Mouse (Mus musculus) forebrain, embryonic 11.5 days (tissue): ENCODE measurements around the gene Fgb. TPM values are rescaled to one million over a fixed set of nuclear protein-coding genes. Genes with fewer than 3 reads are reported as not detected.

Experiments used
- ATAC-seq: fragments of 200-750 bp; cut with Nextera tagmentation; replicated peaks from 2 replicates; pipeline ENCODE4 v1.8.0; 2017; ENCODE audit warnings: moderate TSS enrichment; ENCODE audit not compliant: low FRiP score
- DNase-seq: peaks from one replicate; pipeline ENCODE4 v3.0.0-alpha.2; 2017; ENCODE audit warnings: low spot score
- H3K27ac ChIP-seq: fragments of 300-500 bp; sonication (generic); 2 replicates; pipeline ENCODE4 v1.5.1; 2014; ENCODE audit warnings: low read depth, low read length
- H3K27me3 ChIP-seq: fragments of 300-500 bp; sonication (generic); 2 replicates; pipeline ENCODE4 v1.6.1; 2014; ENCODE audit warnings: mild to moderate bottlenecking, low read length, mixed read lengths; ENCODE audit not compliant: control insufficient read depth, insufficient read depth
- H3K36me3 ChIP-seq: fragments of 300-500 bp; sonication (generic); 2 replicates; pipeline ENCODE4 v1.6.1; 2014; ENCODE audit warnings: mild to moderate bottlenecking, low read length, moderate library complexity, mixed read lengths; ENCODE audit not compliant: control insufficient read depth, insufficient read depth
- H3K4me1 ChIP-seq: fragments of 300-500 bp; sonication (generic); replicated peaks from 2 replicates; pipeline ENCODE4 v1.6.1; 2014; ENCODE audit warnings: low read length, mixed read lengths; ENCODE audit not compliant: control insufficient read depth, insufficient read depth
- H3K4me2 ChIP-seq: fragments of 300-500 bp; sonication (generic); 2 replicates; pipeline ENCODE4 v1.6.1; 2014; ENCODE audit warnings: low read depth, mild to moderate bottlenecking, low read length, moderate library complexity, mixed read lengths; ENCODE audit not compliant: severe bottlenecking
- H3K4me3 ChIP-seq: fragments of 300-500 bp; sonication (generic); 2 replicates; pipeline ENCODE4 v1.5.1; 2014; ENCODE audit warnings: low read depth, low read length
- H3K9ac ChIP-seq: fragments of 300-500 bp; sonication (generic); 2 replicates; pipeline ENCODE4 v1.6.1; 2014; ENCODE audit warnings: low read length
- H3K9me3 ChIP-seq: fragments of 300-500 bp; sonication (generic); 2 replicates; pipeline ENCODE4 v1.6.1; 2016; ENCODE audit warnings: low read length, mixed read lengths; ENCODE audit not compliant: control insufficient read depth
- WGBS: fragments of 180-500 bp; shearing (Covaris S2); extraction: QIAGEN DNeasy Blood & Tissue Kit; methylation state at CpG from one replicate; pipeline ENCODE4 v1.1.7; 2014; 5-methylcytosine and 5-hydroxymethylcytosine counted together
- polyA plus RNA-seq: library from polyadenylated mRNA; unstranded; fragments of >200 nt; fragmentation: Nextera tagmentation; extraction: Ambion mirVana; gene quantifications from 2 replicates; pipeline ENCODE4 v1.2.1, GENCODE M21; 2014

Gene Fgb
- polyA plus RNA-seq, 1 experiment from 2014 or later = not detected

- H3K36me3 ChIP-seq = no peaks in the 10 kb centered on the region
- no peaks in the 10 kb centered on the region for H3K27me3 ChIP-seq
- H3K4me3 ChIP-seq = no peak overlapping the region
- no peak overlapping the region for H3K9ac ChIP-seq
- H3K4me1 ChIP-seq = no peaks in the 10 kb centered on the region
- ATAC-seq (no peak), DNase-seq (no peak)
- H3K9me3 ChIP-seq = no peaks in the 10 kb centered on the region
- 92% methylated on average over 5 of the region's 5 CpGs for WGBS
- no peak overlapping the region for H3K4me2 ChIP-seq
- no peak overlapping the region for H3K27ac ChIP-seq
Measured at GRCm38 (mm10) chr3:83021176-83021575, 28.5 kb downstream of the Fgb start.

GRCm38 (mm10) chr3:83020387-83020786, 29.3 kb downstream of the Fgb start:
- no peak for DNase-seq
- Histone ChIP-seq H3K9me3 (no peaks in the 10 kb centered on the region), H3K36me3 (no peaks in the 10 kb centered on the region), H3K9ac (no peak overlapping the region), H3K27me3 (no peaks in the 10 kb centered on the region), H3K4me2 (no peak overlapping the region), H3K27ac (no peak overlapping the region), H3K4me3 (no peak overlapping the region), H3K4me1 (no peaks in the 10 kb centered on the region)
- no peak for ATAC-seq
- WGBS = 79% methylated on average over 2 of the region's 2 CpGs

GRCm38 (mm10) chr3:83016236-83016635, 33.4 kb downstream of the Fgb start:
- H3K4me3 ChIP-seq = no peak overlapping the region
- H3K27me3 ChIP-seq = no peaks in the 10 kb centered on the region
- H3K9me3 ChIP-seq = no peaks in the 10 kb centered on the region
- ATAC-seq (no peak), DNase-seq (no peak)
- no peak overlapping the region for H3K9ac ChIP-seq
- WGBS = 90% methylated on average over 1 of the region's 1 CpGs
- no peak overlapping the region for H3K27ac ChIP-seq
- no peak overlapping the region for H3K4me2 ChIP-seq
- no peaks in the 10 kb centered on the region for H3K36me3 ChIP-seq
- H3K4me1 ChIP-seq = no peaks in the 10 kb centered on the region

- Histone ChIP-seq H3K27ac (no peak overlapping the region), H3K9me3 (no peaks in the 10 kb centered on the region), H3K27me3 (no peaks in the 10 kb centered on the region), H3K36me3 (no peaks in the 10 kb centered on the region), H3K4me3 (no peak overlapping the region), H3K9ac (no peak overlapping the region), H3K4me1 (no peaks in the 10 kb centered on the region), H3K4me2 (no peak overlapping the region)
- ATAC-seq (no peak), DNase-seq (no peak)
- 91% methylated on average over 10 of the region's 10 CpGs for WGBS
Measured at GRCm38 (mm10) chr3:83013951-83014350, 35.7 kb downstream of the Fgb start.

GRCm38 (mm10) chr3:83012636-83013035, 37.0 kb downstream of the Fgb start:
- DNase-seq = no peak

GRCm38 (mm10) chr3:83011565-83011964, 38.1 kb downstream of the Fgb start:
- no peak overlapping the region for H3K27ac ChIP-seq
- no peaks in the 10 kb centered on the region for H3K27me3 ChIP-seq
- 84% methylated on average over 4 of the region's 4 CpGs for WGBS
- H3K9me3 ChIP-seq = no peaks in the 10 kb centered on the region
- H3K4me1 ChIP-seq = no peaks in the 10 kb centered on the region
- H3K4me3 ChIP-seq = no peak overlapping the region
- no peak overlapping the region for H3K4me2 ChIP-seq
- H3K36me3 ChIP-seq = no peaks in the 10 kb centered on the region
- no peak overlapping the region for H3K9ac ChIP-seq
- ATAC-seq (no peak), DNase-seq (no peak)

More at GRCm38 (mm10) chr3:83012636-83013035, 37.0 kb downstream of the Fgb start:
- WGBS = 93% methylated on average over 19 of the region's 19 CpGs
- Histone ChIP-seq H3K4me2 (no peak overlapping the region), H3K36me3 (no peaks in the 10 kb centered on the region), H3K4me3 (no peak overlapping the region), H3K4me1 (no peaks in the 10 kb centered on the region), H3K9me3 (no peaks in the 10 kb centered on the region), H3K9ac (no peak overlapping the region), H3K27ac (no peak overlapping the region), H3K27me3 (no peaks in the 10 kb centered on the region)
- no peak for ATAC-seq

- no peak for DNase-seq
- WGBS = 90% methylated on average over 4 of the region's 4 CpGs
- no peaks in the 10 kb centered on the region for H3K36me3 ChIP-seq
- no peak overlapping the region for H3K4me3 ChIP-seq
- H3K4me2 ChIP-seq = no peak overlapping the region
- H3K27me3 ChIP-seq = no peaks in the 10 kb centered on the region
- H3K4me1 ChIP-seq = no peaks in the 10 kb centered on the region
- H3K27ac ChIP-seq = no peak overlapping the region
- ATAC-seq = no peak
- no peak overlapping the region for H3K9ac ChIP-seq
- no peaks in the 10 kb centered on the region for H3K9me3 ChIP-seq
Measured at GRCm38 (mm10) chr3:83011136-83011535, 38.5 kb downstream of the Fgb start.

- Histone ChIP-seq H3K4me3 (no peak overlapping the region), H3K27ac (no peak overlapping the region), H3K4me2 (no peak overlapping the region), H3K4me1 (no peaks in the 10 kb centered on the region), H3K9ac (no peak overlapping the region), H3K27me3 (no peaks in the 10 kb centered on the region), H3K36me3 (no peaks in the 10 kb centered on the region), H3K9me3 (no peaks in the 10 kb centered on the region)
- ATAC-seq (no peak), DNase-seq (no peak)
- 82% methylated on average over 11 of the region's 11 CpGs for WGBS
Measured at GRCm38 (mm10) chr3:83010291-83010690, 39.4 kb downstream of the Fgb start.

GRCm38 (mm10) chr3:83007557-83007956, 42.1 kb downstream of the Fgb start, which contains the start of gene Fgg:
Gene Fgg, plus strand, starts transcription at chr3:83007724.
- Histone ChIP-seq H3K4me3 (no peak within 1 kb of the TSS), H3K4me2 (no peak within 1 kb of the TSS), H3K36me3 (no peaks in the 10 kb centered on the region), H3K9me3 (no peaks in the 10 kb centered on the region), H3K27ac (no peak within 1 kb of the TSS), H3K9ac (no peak within 1 kb of the TSS), H3K27me3 (no peaks in the 10 kb centered on the region), H3K4me1 (no peaks in the 10 kb centered on the region)
- WGBS = 51% methylated on average over 7 of the region's 7 CpGs
- DNase-seq (no peak), ATAC-seq (no peak)
